Mouse (Mus musculus): ENCODE results near the gene Tmem210.

DNA sequence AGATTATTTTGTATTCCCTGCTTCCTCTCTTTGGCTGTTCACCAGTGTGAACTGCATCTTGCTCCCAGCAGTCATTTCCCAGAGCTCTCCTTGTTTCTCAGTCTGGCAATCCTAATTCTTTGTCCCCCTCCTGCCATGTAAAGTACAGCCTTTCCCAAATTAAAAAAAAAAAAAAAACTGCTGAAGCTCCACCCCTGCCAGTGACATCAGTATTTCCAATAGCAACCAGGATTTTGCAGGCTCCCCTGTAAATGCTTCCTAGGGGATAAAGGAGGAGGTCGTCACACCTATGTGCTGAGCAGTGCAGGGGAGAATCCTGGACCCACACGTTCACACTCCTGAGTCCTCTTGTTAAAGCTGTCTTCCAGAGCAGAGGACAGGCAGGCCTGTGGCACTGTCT lies 32.1 kb downstream of the Tmem210 start:
- TF ChIP-seq ZC3H11A (IDR thresholded peaks at IDR 0.05; ENCODE audit: low read depth, low read length) (no peak), MAX (IDR thresholded peaks at IDR 0.05; ENCODE audit: low read length) (no peak), RAD21 (IDR thresholded peaks at IDR 0.05; ENCODE audit: low read depth, low read length) (no peak), CTCF (conservative IDR thresholded peaks at IDR 0.05 in 1 of 2, IDR thresholded peaks at IDR 0.05 in 1 of 2; ENCODE audit: low read depth in 2 of 2, low read length in 2 of 2) (no peak), CHD2 (IDR thresholded peaks at IDR 0.05; ENCODE audit: low read length) (no peak), EP300 (IDR thresholded peaks at IDR 0.05; ENCODE audit: low read length) (no peak), ELF1 (IDR thresholded peaks at IDR 0.05; ENCODE audit: low read depth, low read length) (no peak), USF1 (IDR thresholded peaks at IDR 0.05; ENCODE audit: low read depth, low read length) (no peak), GABPA (IDR thresholded peaks at IDR 0.05; ENCODE audit: insufficient replicate concordance, low read depth, low read length) (no peak), ZNF384 (IDR thresholded peaks at IDR 0.05; ENCODE audit: low read depth, low read length) (peak; percentile 27; the same call in 1 of the 2 replicates), POLR2A (IDR thresholded peaks at IDR 0.05; ENCODE audit: low read depth, low read length) (no peak), TCF12 (IDR thresholded peaks at IDR 0.05; ENCODE audit: low read depth, low read length) (no peak), ETS1 (conservative IDR thresholded peaks at IDR 0.05; ENCODE audit: low read depth, low read length) (no peak), TBP (conservative IDR thresholded peaks at IDR 0.05; ENCODE audit: low read depth, low read length) (no peak)
